Comparison of ENCODE assay signal across 12 mouse cellular contexts in genomic region chr14:27177800-27178559, GRCm38 (mm10).
DNase-seq lines count a peak whose midpoint lies in the region; ATAC-seq and TF ChIP-seq lines count a peak whose summit lies in the region.
"Had no signal": no experiment of that assay in that cellular context is flagged by ENCODE, and none has a peak within 500 bp of the region (broad histone marks: within the 10 kb centered on the region; RNA-seq: fewer than 3 reads in every experiment).

No protein-coding gene starts in this region.

- peak; percentile 36 for DNase-seq in gastrocnemius, adult 18-20 months (ENCODE audit: low spot score)
- DNase-seq in gastrocnemius, postnatal 10 days: no peak
- DNase-seq in kidney, adult 2 months: peak; percentile 75
- no peak for DNase-seq in cerebellum, postnatal 4 days (ENCODE audit: low spot score in 2 of 2)
- DNase-seq: cerebellum, adult 11-12 months; thymus, postnatal 25 days had no signal

- H3K4me2 ChIP-seq in kidney, embryonic 15.5 days: no peak overlapping the region
- H3K4me2 ChIP-seq in lung, embryonic 16.5 days (ENCODE audit: low read depth, low read length): no peak overlapping the region
- H3K4me2 ChIP-seq in forebrain, embryonic 15.5 days (replicated peaks): no peak overlapping the region
- H3K4me2 ChIP-seq: neural tube, embryonic 12.5 days had no signal

- no peak overlapping the region for H3K4me3 ChIP-seq in kidney, adult 2 months (ENCODE audit: insufficient read depth, low read depth, low read length)
- no peak overlapping the region for H3K4me3 ChIP-seq in kidney, embryonic 15.5 days (replicated peaks)
- H3K4me3 ChIP-seq in brown adipose tissue, adult 24 weeks (ENCODE audit: insufficient read depth, low read depth, low read length): no peak overlapping the region
- H3K4me3 ChIP-seq in lung, embryonic 16.5 days (ENCODE audit: low read length): no peak overlapping the region
- no peak overlapping the region for H3K4me3 ChIP-seq in forebrain, embryonic 15.5 days
- H3K4me3 ChIP-seq: neural tube, embryonic 12.5 days had no signal

- H3K4me1 ChIP-seq in kidney, adult 2 months (ENCODE audit: control insufficient read depth, insufficient read depth, low read length): peaks cover 32% of the 10 kb centered on the region
- H3K4me1 ChIP-seq in kidney, embryonic 15.5 days: peaks cover 23% of the 10 kb centered on the region
- H3K4me1 ChIP-seq in brown adipose tissue, adult 24 weeks (ENCODE audit: control insufficient read depth, insufficient read depth, insufficient read length, low read length): peaks cover 12% of the 10 kb centered on the region
- H3K4me1 ChIP-seq in lung, embryonic 16.5 days (replicated peaks; ENCODE audit: control insufficient read depth, insufficient read depth, low read length): peaks cover 30% of the 10 kb centered on the region
- peaks cover 8% of the 10 kb centered on the region; the same call in 1 of the 2 replicates for H3K4me1 ChIP-seq in forebrain, embryonic 15.5 days
- H3K4me1 ChIP-seq: neural tube, embryonic 12.5 days had no signal

- TF ChIP-seq POLR2A in kidney, adult 2 months (IDR thresholded peaks at IDR 0.05; ENCODE audit: low read depth, low read length): no peak

- no peak for TF ChIP-seq CTCF in kidney, adult 2 months (conservative IDR thresholded peaks at IDR 0.05; ENCODE audit: insufficient read depth, insufficient read length, low read depth, low read length)

- no peak overlapping the region for H3K9ac ChIP-seq in kidney, embryonic 15.5 days
- H3K9ac ChIP-seq in lung, embryonic 16.5 days (ENCODE audit: low read length): no peak overlapping the region
- no peak overlapping the region for H3K9ac ChIP-seq in forebrain, embryonic 15.5 days (replicated peaks)
- H3K9ac ChIP-seq: forebrain, postnatal 0 days; neural tube, embryonic 12.5 days had no signal

- H3K9me3 ChIP-seq in kidney, embryonic 15.5 days (replicated peaks): no peaks in the 10 kb centered on the region
- H3K9me3 ChIP-seq in lung, embryonic 16.5 days (ENCODE audit: control insufficient read depth, low read length): no peaks in the 10 kb centered on the region
- no peaks in the 10 kb centered on the region for H3K9me3 ChIP-seq in forebrain, embryonic 15.5 days
- H3K9me3 ChIP-seq: neural tube, embryonic 12.5 days had no signal

- ATAC-seq in kidney, embryonic 15.5 days (replicated peaks; ENCODE audit: low FRiP score): no peak
- peak; percentile 28; the same call in 1 of the 2 replicates for ATAC-seq in lung, embryonic 16.5 days (ENCODE audit: low read depth)
- ATAC-seq in forebrain, embryonic 15.5 days (replicated peaks): no peak

- no peaks in the 10 kb centered on the region for H3K36me3 ChIP-seq in kidney, adult 2 months (ENCODE audit: control insufficient read depth, insufficient read depth, low read length)
- H3K36me3 ChIP-seq in kidney, embryonic 15.5 days: no peaks in the 10 kb centered on the region
- no peaks in the 10 kb centered on the region for H3K36me3 ChIP-seq in lung, embryonic 16.5 days (ENCODE audit: control insufficient read depth, insufficient read depth, low read length)
- no peaks in the 10 kb centered on the region for H3K36me3 ChIP-seq in forebrain, embryonic 15.5 days
- H3K36me3 ChIP-seq: neural tube, embryonic 12.5 days had no signal

- whole genome bisulfite sequencing in kidney, adult 2 months: 79% methylated on average over 8 of the region's 8 CpGs
- WGBS in kidney, embryonic 15.5 days: 80% methylated on average over 8 of the region's 8 CpGs
- 72% methylated on average over 8 of the region's 8 CpGs for whole genome bisulfite sequencing in lung, embryonic 16.5 days
- 85% methylated on average over 8 of the region's 8 CpGs for WGBS in forebrain, embryonic 15.5 days

- H3K27me3 ChIP-seq in kidney, adult 2 months (replicated peaks; ENCODE audit: control insufficient read depth, insufficient read depth, low read length): no peaks in the 10 kb centered on the region
- no peaks in the 10 kb centered on the region for H3K27me3 ChIP-seq in kidney, embryonic 15.5 days
- no peaks in the 10 kb centered on the region for H3K27me3 ChIP-seq in lung, embryonic 16.5 days (ENCODE audit: control insufficient read depth, insufficient read depth, low read depth, low read length)
- no peaks in the 10 kb centered on the region for H3K27me3 ChIP-seq in forebrain, embryonic 15.5 days
- H3K27me3 ChIP-seq: neural tube, embryonic 12.5 days had no signal

- peak overlapping the region; percentile 36; the same call in 1 of the 2 replicates for H3K27ac ChIP-seq in kidney, adult 2 months (ENCODE audit: insufficient read depth, low read depth, low read length)
- H3K27ac ChIP-seq in kidney, embryonic 15.5 days: no peak overlapping the region
- 0 out of 2 replicates have a peak overlapping the region, but pooled peaks have one; percentile 43 for H3K27ac ChIP-seq in brown adipose tissue, adult 24 weeks (replicated peaks; ENCODE audit: low read depth, low read length)
- peak overlapping the region; percentile 51; the same call in 1 of the 2 replicates for H3K27ac ChIP-seq in lung, embryonic 16.5 days (ENCODE audit: low read length)
- H3K27ac ChIP-seq in forebrain, embryonic 15.5 days (replicated peaks): no peak overlapping the region
- H3K27ac ChIP-seq: neural tube, embryonic 12.5 days had no signal

Comparison
In these comparisons a context has a peak if more than half of its experiments do, and no peak if none do; other contexts are left out.
1. DNase-seq: peak in gastrocnemius, adult 18-20 months (single experiment) and kidney, adult 2 months (single experiment); none in gastrocnemius, postnatal 10 days (single experiment) and cerebellum, postnatal 4 days (0 of 2).
2. H3K27ac ChIP-seq: peak in kidney, adult 2 months (single experiment), brown adipose tissue, adult 24 weeks (single experiment) and lung, embryonic 16.5 days (single experiment); none in kidney, embryonic 15.5 days (single experiment) and forebrain, embryonic 15.5 days (single experiment).